Mouse (Mus musculus) hindbrain, embryonic 15.5 days (tissue): ENCODE results near the gene Vmn1r2. TPM values are rescaled to one million over a fixed set of nuclear protein-coding genes. Genes with fewer than 3 reads are reported as not detected.
"Not testable (repeated sequence)": the region's sequence is repeated elsewhere in the genome, so short reads cannot be mapped to it uniquely, and the experiment has no call there.

ENCODE experiments used
- ATAC-seq: fragments of 200-750 bp; cut with Nextera tagmentation; 2 replicates; pipeline ENCODE4 v1.8.0; 2017; ENCODE audit warnings: low read depth, moderate number of reproducible peaks, moderate TSS enrichment; ENCODE audit not compliant: low FRiP score
- H3K27ac ChIP-seq: fragments of 300-500 bp; sonication (generic); replicated peaks from 2 replicates; pipeline ENCODE4 v1.5.1; 2015; ENCODE audit warnings: mild to moderate bottlenecking, inconsistent platforms
- H3K27me3 ChIP-seq: fragments of 300-500 bp; sonication (generic); 2 replicates; pipeline ENCODE4 v1.6.1; 2015; ENCODE audit warnings: control low read depth, inconsistent platforms
- H3K36me3 ChIP-seq: fragments of 300-500 bp; sonication (generic); 2 replicates; pipeline ENCODE4 v1.6.1; 2015; ENCODE audit warnings: control low read depth, inconsistent platforms
- H3K4me1 ChIP-seq: fragments of 300-500 bp; sonication (generic); replicated peaks from 2 replicates; pipeline ENCODE4 v1.6.1; 2015; ENCODE audit warnings: control low read depth, inconsistent platforms
- H3K4me2 ChIP-seq: fragments of 300-500 bp; sonication (generic); 2 replicates; pipeline ENCODE4 v1.6.1; 2015; ENCODE audit warnings: moderate library complexity, mild to moderate bottlenecking, inconsistent platforms
- H3K4me3 ChIP-seq: fragments of 300-500 bp; sonication (generic); 2 replicates; pipeline ENCODE4 v1.5.1; 2015; ENCODE audit warnings: mild to moderate bottlenecking, inconsistent platforms
- H3K9ac ChIP-seq: fragments of 300-500 bp; sonication (generic); 2 replicates; pipeline ENCODE4 v1.6.1; 2015; ENCODE audit warnings: inconsistent platforms
- H3K9me3 ChIP-seq: fragments of 300-500 bp; sonication (generic); 2 replicates; pipeline ENCODE4 v1.6.1; 2016; ENCODE audit warnings: control low read depth, inconsistent platforms
- WGBS: fragments of 180-500 bp; shearing (Covaris S2); methylation state at CpG from one replicate; pipeline ENCODE4 v1.1.7; 2015; 5-methylcytosine and 5-hydroxymethylcytosine counted together
- polyA plus RNA-seq: library from polyadenylated mRNA; unstranded; fragments of >200 nt; fragmentation: Nextera tagmentation; extraction: Ambion mirVana; gene quantifications from 2 replicates; pipeline ENCODE4 v1.2.1, GENCODE M21; 2015

Gene Vmn1r2
- not detected in 2 replicates for polyA plus RNA-seq

- not testable (repeated sequence) for H3K36me3 ChIP-seq, ATAC-seq, H3K9ac ChIP-seq, H3K9me3 ChIP-seq, H3K4me2 ChIP-seq, H3K4me1 ChIP-seq, H3K27ac ChIP-seq, H3K4me3 ChIP-seq, H3K27me3 ChIP-seq
- no CpG with 5 or more reads among the region's 1 CpGs for WGBS
Measured at GRCm38 (mm10) chr4:3167020-3167419, at the start of gene Vmn1r2. Gene Vmn1r2 (plus strand): TSS chr4:3167320.

DNA sequence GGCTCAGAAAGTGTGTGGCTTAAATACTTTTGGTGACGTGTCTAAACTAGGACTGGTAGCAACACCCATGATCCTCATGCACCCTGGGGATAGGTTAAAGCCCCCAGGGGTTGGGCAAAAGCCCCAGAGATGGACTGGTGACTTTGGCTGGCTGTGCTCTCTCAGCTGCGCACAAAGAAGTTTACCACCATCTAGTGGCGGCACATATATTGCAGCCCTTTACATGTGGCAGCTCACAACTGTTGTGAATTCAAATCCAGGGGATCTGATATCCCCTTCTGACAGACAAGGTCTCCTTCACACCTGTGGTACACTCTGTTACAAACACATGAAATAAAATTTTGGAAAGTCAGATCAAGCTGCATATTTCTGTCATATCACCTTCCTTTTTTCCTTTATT, 19.2 kb upstream of the Vmn1r2 start:
- not testable (repeated sequence) for H3K4me2 ChIP-seq, H3K36me3 ChIP-seq, H3K27ac ChIP-seq, H3K9me3 ChIP-seq, H3K4me1 ChIP-seq, H3K4me3 ChIP-seq, ATAC-seq, H3K9ac ChIP-seq, H3K27me3 ChIP-seq
- WGBS = no CpG with 5 or more reads among the region's 3 CpGs

DNA sequence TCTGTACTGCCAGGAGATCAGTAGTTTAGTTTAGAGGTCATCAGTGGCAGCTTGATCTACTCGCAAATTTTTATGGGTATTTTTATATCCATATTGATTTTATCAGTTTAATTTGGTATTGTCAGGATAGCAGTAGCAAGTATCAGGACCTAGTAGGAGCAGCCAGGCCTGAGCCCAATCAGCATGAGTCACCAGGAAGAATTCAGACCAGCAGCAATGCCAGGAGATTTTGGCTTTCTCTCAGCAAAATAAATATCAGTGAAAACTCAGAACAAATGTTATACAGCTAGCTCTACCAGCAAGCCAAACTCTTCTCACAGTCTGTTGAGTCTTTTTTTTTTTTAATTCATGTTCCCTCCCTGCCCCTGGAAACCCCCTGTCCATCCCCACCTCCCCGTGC, 13.8 kb upstream of the Vmn1r2 start:
- 83% methylated on average over 2 of the region's 2 CpGs for WGBS

GRCm38 (mm10) chr4:3164429-3164828, 2.7 kb upstream of the Vmn1r2 start:
- H3K27me3 ChIP-seq, ATAC-seq, H3K9me3 ChIP-seq, H3K27ac ChIP-seq, H3K9ac ChIP-seq, H3K4me2 ChIP-seq, H3K4me1 ChIP-seq, H3K36me3 ChIP-seq, H3K4me3 ChIP-seq: not testable (repeated sequence)

More for the DNA sequence above, 13.8 kb upstream of the Vmn1r2 start:
- H3K27ac ChIP-seq, H3K9me3 ChIP-seq, H3K4me1 ChIP-seq, H3K36me3 ChIP-seq, H3K4me3 ChIP-seq, H3K4me2 ChIP-seq, H3K9ac ChIP-seq, ATAC-seq, H3K27me3 ChIP-seq: not testable (repeated sequence)

DNA sequence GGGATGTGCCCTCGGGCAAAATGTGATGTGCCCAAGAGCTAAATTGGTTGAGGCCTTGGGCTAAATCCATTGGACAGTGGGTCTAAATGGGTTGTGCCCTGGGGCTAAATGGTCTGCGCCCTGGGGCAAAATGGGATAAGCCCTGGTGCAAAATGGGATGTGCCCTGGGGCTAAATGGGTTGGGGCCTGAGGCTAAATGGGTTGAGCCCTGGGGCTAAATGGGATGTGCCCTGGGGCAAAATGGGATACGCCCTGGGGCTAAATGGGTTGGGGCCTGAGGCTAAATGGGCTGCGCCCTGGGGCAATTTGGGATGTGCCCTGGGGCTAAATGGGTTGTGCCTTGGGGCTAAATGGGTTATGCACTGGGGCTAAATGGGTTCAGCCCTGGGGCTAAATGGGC, 2.1 kb upstream of the Vmn1r2 start:
- no peaks in the 10 kb centered on the region for H3K36me3 ChIP-seq
- ATAC-seq = no peak
- H3K9ac ChIP-seq = no peak overlapping the region
- H3K4me3 ChIP-seq = no peak overlapping the region
- no peak overlapping the region for H3K4me2 ChIP-seq
- H3K27me3 ChIP-seq = no peaks in the 10 kb centered on the region
- H3K4me1 ChIP-seq = no peaks in the 10 kb centered on the region
- no peaks in the 10 kb centered on the region for H3K9me3 ChIP-seq
- WGBS = 94% methylated on average over 4 of the region's 4 CpGs
- no peak overlapping the region for H3K27ac ChIP-seq

DNA sequence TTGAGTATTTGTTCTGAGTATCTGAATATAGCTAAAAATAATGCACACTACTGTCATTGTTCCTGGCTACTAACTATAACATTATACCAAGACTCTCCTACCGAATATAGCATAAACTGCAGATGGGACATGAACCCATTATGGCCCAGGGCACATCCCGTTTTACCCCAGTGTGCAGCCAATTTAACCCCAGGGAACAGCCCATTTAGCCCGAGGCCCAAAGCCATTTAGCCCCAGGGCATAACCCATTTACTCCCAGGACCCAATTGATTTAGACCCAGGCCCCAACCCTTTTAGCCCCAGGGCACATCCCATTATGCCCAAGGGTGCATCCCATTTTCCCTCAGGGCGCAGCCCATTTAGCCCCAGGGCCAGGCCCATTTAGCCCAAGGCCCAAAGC, 7.5 kb downstream of the Vmn1r2 start:
- not testable (repeated sequence) for ATAC-seq, H3K27me3 ChIP-seq, H3K9ac ChIP-seq, H3K4me1 ChIP-seq, H3K4me3 ChIP-seq, H3K36me3 ChIP-seq, H3K4me2 ChIP-seq, H3K27ac ChIP-seq
- 81% methylated on average over 4 of the region's 4 CpGs for WGBS
- H3K9me3 ChIP-seq = peaks cover 21% of the 10 kb centered on the region; the same call in 1 of the 2 replicates

DNA sequence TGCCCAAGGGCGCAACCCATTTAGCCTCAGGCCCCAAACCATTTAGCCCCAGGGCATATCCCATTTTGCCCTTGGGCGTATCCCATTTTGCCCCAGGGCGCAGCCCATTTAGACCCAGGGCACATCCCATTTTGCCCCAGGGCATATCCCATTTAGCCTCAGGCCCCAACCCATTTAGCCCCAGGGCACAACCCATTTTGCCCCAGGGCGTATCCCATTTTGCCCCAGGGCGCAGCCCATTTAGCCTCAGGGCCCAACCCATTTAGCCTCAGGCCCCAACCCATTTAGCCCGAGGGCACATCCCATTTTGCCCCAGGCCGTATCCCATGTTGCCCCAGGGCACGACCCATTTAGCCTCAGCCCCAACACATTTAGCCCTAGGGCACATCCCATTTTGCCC, 8.6 kb downstream of the Vmn1r2 start:
- 80% methylated on average over 6 of the region's 8 CpGs for WGBS

DNA sequence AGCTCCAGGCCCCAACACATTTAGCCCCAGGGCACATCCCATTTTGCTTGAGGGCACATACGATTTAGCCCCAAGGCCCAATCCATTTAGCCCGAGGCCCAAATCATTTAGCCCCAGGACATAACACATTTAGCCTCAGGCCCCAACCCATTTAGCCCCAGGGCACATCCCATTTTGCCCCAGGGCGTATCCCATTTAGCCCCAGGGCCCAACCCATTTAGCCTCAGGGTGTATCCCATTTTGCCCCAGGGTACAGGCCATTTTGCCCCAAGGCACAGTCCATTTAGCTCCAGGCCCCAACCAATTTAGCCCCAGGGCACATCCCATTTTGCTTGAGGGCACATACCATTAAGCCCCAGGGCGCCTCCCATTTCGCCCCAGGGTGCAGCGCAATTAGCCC, 9.1 kb downstream of the Vmn1r2 start:
- ATAC-seq, H3K27me3 ChIP-seq, H3K4me2 ChIP-seq, H3K36me3 ChIP-seq, H3K4me1 ChIP-seq, H3K4me3 ChIP-seq, H3K9ac ChIP-seq, H3K27ac ChIP-seq: not testable (repeated sequence)
- peaks cover 26% of the 10 kb centered on the region; the same call in 1 of the 2 replicates for H3K9me3 ChIP-seq
- 92% methylated on average over 6 of the region's 6 CpGs for WGBS

More for the DNA sequence above, 8.6 kb downstream of the Vmn1r2 start:
- not testable (repeated sequence) for H3K27ac ChIP-seq, H3K4me3 ChIP-seq, H3K4me2 ChIP-seq, H3K27me3 ChIP-seq, H3K9ac ChIP-seq, ATAC-seq, H3K36me3 ChIP-seq, H3K4me1 ChIP-seq
- H3K9me3 ChIP-seq = peaks cover 26% of the 10 kb centered on the region; the same call in 1 of the 2 replicates

GRCm38 (mm10) chr4:3176746-3177490, 9.8 kb downstream of the Vmn1r2 start:
- H3K9ac ChIP-seq, H3K4me2 ChIP-seq, H3K36me3 ChIP-seq, H3K4me3 ChIP-seq, ATAC-seq, H3K4me1 ChIP-seq, H3K27ac ChIP-seq, H3K27me3 ChIP-seq: not testable (repeated sequence)
- peaks cover 26% of the 10 kb centered on the region; the same call in 1 of the 2 replicates for H3K9me3 ChIP-seq
- WGBS = 87% methylated on average over 10 of the region's 10 CpGs

DNA sequence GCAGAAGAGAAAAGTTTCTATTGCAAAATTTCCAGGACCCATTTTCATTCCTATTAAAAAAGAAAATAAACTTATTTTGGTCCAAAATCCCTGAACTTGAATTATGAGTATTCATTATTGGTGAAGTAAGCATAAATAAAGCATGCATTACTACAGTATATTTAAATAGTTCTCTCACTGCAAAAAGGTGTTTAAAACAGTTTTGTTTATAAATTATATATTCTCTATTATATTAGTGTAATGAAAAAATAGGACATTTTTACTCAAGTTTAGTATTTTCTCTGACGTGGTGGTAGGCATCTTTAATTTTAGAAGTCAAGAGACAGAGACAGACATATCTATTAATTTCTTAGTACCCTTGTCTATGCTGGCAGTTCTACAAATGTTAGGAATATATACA, 18.1 kb downstream of the Vmn1r2 start, which contains the start of gene Vmn1r3:
Gene Vmn1r3 (minus strand): TSS at position 101 of the 400 bp plus-strand sequence.
- ATAC-seq, H3K4me1 ChIP-seq, H3K4me2 ChIP-seq, H3K9ac ChIP-seq, H3K4me3 ChIP-seq, H3K9me3 ChIP-seq, H3K27ac ChIP-seq, H3K36me3 ChIP-seq, H3K27me3 ChIP-seq: not testable (repeated sequence)
- 84% methylated on average over 1 of the region's 1 CpGs for WGBS

DNA sequence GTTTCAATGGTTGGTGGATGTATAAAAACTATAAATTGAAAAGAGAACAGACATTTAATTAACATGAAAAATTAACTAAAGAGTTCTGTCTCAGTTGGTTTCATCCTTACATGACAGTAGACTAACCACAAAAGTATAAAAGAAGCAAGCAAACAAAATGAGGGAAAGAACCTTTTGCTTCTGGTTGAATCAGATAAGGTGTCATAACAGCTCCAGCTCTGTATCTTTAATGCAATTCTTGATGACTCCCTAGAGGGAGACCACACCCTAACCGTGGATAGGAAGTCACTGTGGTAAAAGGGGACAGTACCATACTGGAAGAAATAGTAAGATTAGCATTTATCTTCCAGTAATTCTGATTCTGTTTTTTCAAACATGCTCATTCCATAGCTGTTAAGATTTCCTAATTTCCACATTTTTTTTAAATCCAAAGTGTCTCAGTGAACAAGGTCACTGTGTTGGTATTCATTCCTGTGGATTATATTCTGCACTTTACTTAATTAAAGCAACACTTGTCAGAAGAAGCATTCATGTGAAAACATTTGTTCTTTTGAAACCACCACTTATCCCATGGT, 42.6 kb downstream of the Vmn1r2 start:
- not testable (repeated sequence) for H3K27me3 ChIP-seq, H3K27ac ChIP-seq, H3K9me3 ChIP-seq, ATAC-seq, H3K9ac ChIP-seq, H3K4me3 ChIP-seq, H3K4me1 ChIP-seq, H3K4me2 ChIP-seq, H3K36me3 ChIP-seq
- 74% methylated on average over 1 of the region's 1 CpGs for WGBS

GRCm38 (mm10) chr4:3213349-3213748, 46.2 kb downstream of the Vmn1r2 start:
- H3K4me1 ChIP-seq, H3K36me3 ChIP-seq, H3K27ac ChIP-seq, H3K9me3 ChIP-seq, H3K27me3 ChIP-seq, H3K4me2 ChIP-seq, H3K4me3 ChIP-seq, H3K9ac ChIP-seq, ATAC-seq: not testable (repeated sequence)
- WGBS = 87% methylated on average over 4 of the region's 4 CpGs
